Mouse (Mus musculus) heart, embryonic 12.5 days (tissue): Measurements from ENCODE around the gene Pdgfra. TPM values are rescaled to one million over a fixed set of nuclear protein-coding genes. Genes with fewer than 3 reads are reported as not detected.

Experiments
- ATAC-seq: fragments of 200-750 bp; cut with Nextera tagmentation; 2 replicates; pipeline ENCODE4 v1.8.0; 2017; ENCODE audit warnings: moderate TSS enrichment, moderate library complexity; ENCODE audit not compliant: insufficient number of reproducible peaks, low FRiP score
- H3K27ac ChIP-seq: fragments of 300-500 bp; sonication (generic); 2 replicates; pipeline ENCODE4 v1.5.1; 2016; ENCODE audit warnings: mild to moderate bottlenecking, moderate library complexity; ENCODE audit not compliant: poor library complexity, severe bottlenecking
- H3K27me3 ChIP-seq: fragments of 300-500 bp; sonication (generic); replicated peaks from 2 replicates; pipeline ENCODE4 v1.6.1; 2016; ENCODE audit warnings: mild to moderate bottlenecking, moderate library complexity
- H3K36me3 ChIP-seq: fragments of 300-500 bp; sonication (generic); 2 replicates; pipeline ENCODE4 v1.6.1; 2016; ENCODE audit warnings: mild to moderate bottlenecking, moderate library complexity
- H3K4me1 ChIP-seq: fragments of 300-500 bp; sonication (generic); replicated peaks from 2 replicates; pipeline ENCODE4 v1.6.1; 2016; ENCODE audit warnings: mild to moderate bottlenecking
- H3K4me2 ChIP-seq: fragments of 300-500 bp; sonication (generic); 2 replicates; pipeline ENCODE4 v1.6.1; 2016; ENCODE audit warnings: mild to moderate bottlenecking, moderate library complexity
- H3K4me3 ChIP-seq: fragments of 300-500 bp; sonication (generic); 2 replicates; pipeline ENCODE4 v1.5.1; 2016; ENCODE audit warnings: mild to moderate bottlenecking
- H3K9ac ChIP-seq: fragments of 300-500 bp; sonication (generic); 2 replicates; pipeline ENCODE4 v1.6.1; 2016; ENCODE audit warnings: mild to moderate bottlenecking, moderate library complexity
- H3K9me3 ChIP-seq: fragments of 300-500 bp; sonication (generic); replicated peaks from 2 replicates; pipeline ENCODE4 v1.6.1; 2016; ENCODE audit warnings: mild to moderate bottlenecking, moderate library complexity
- WGBS: fragments of 180-500 bp; shearing (Covaris S2); methylation state at CpG from one replicate; pipeline ENCODE4 v1.1.7; 2016; 5-methylcytosine and 5-hydroxymethylcytosine counted together
- polyA plus RNA-seq: library from polyadenylated mRNA; unstranded; fragments of >200 nt; fragmentation: Nextera tagmentation; extraction: Ambion mirVana; gene quantifications from 2 replicates; pipeline ENCODE4 v1.2.1, GENCODE M21; 2016

The Pdgfra gene
- polyA plus RNA-seq, 1 experiment from 2014 or later: 41.3 TPM

DNA sequence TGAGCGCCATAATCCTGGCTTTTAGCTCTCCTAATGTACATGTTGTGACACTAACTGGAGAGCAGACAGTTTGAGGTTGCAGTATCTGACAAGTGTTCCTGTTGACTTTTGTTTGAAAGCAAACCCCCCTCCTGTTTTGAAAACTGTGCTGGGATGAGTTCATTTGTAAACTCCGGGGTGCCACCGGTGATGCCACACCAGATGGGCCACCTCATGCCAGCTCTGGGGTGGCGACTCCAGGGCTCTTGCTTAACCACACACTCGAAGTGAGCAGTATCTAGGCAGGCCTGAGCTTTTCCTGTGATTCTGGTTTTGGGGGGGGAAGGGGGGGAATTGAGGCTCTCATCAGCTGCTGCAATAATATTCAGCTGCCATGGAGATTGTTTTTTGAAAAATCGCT is 31.6 kb downstream of the Pdgfra start:
- 78% methylated on average over 6 of the region's 6 CpGs for WGBS
- Histone ChIP-seq H3K4me2 (no peak overlapping the region), H3K36me3 (peaks cover 53% of the 10 kb centered on the region), H3K9ac (no peak overlapping the region), H3K27me3 (no peaks in the 10 kb centered on the region), H3K4me1 (peaks cover 12% of the 10 kb centered on the region), H3K9me3 (no peaks in the 10 kb centered on the region), H3K4me3 (no peak overlapping the region), H3K27ac (no peak overlapping the region)
- ATAC-seq: no peak

DNA sequence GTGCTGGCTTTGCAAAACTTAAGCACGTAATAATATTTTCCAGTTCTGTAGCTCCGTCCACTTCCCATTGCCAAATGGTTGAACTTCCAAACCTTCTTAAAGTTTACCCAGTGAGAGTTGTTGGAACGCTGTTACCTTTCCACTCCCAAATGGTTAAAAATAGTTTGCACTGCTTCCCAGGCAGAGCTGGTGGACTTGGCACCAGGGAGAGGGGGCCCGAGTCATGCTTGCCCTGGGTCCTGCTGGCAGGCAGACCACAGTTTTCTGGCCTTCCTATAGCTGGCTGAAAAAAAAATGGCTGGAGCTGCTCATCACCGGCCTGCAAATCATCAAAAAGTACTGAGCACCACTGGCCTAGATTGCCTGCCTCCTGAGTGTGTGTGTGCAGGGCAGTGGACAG is 32.0 kb downstream of the Pdgfra start:
- H3K27me3 ChIP-seq: no peaks in the 10 kb centered on the region
- peaks cover 12% of the 10 kb centered on the region for H3K4me1 ChIP-seq
- H3K9me3 ChIP-seq: no peaks in the 10 kb centered on the region
- H3K4me2 ChIP-seq: no peak overlapping the region
- H3K36me3 ChIP-seq: peaks cover 56% of the 10 kb centered on the region
- H3K27ac ChIP-seq: no peak overlapping the region
- no peak overlapping the region for H3K9ac ChIP-seq
- H3K4me3 ChIP-seq: no peak overlapping the region
- ATAC-seq: no peak
- 69% methylated on average over 5 of the region's 5 CpGs for WGBS

DNA sequence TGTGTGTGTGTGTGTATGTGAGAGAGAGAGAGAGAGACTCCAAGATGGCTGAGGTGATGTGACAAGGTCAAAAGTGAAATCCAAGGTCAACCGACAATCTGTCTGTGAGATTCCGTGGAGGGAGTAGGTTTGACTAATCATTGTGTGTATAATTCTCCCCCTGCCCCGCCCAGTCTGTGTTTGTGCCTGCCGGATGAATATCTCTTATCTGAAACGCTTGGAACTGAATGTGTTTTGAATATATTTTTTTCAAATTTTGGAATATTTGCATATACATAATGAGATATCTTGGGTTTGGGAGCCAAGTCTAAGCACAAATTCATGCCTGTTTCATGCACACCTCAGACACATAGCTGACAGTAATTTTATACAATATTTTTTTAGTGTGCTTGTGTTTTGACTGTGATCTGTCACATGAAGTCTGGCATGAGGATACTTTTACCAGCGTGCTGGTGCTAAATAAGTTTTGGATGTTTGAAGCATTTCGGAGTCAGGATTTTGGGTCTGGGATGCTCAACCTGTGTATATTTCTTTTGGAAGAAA is 32.7 kb downstream of the Pdgfra start:
- Histone ChIP-seq H3K36me3 (peaks cover 58% of the 10 kb centered on the region), H3K27ac (no peak overlapping the region), H3K9me3 (no peaks in the 10 kb centered on the region), H3K4me1 (peaks cover 12% of the 10 kb centered on the region), H3K9ac (no peak overlapping the region), H3K4me3 (no peak overlapping the region), H3K27me3 (no peaks in the 10 kb centered on the region), H3K4me2 (no peak overlapping the region)
- WGBS: 73% methylated on average over 7 of the region's 7 CpGs
- ATAC-seq: no peak

DNA sequence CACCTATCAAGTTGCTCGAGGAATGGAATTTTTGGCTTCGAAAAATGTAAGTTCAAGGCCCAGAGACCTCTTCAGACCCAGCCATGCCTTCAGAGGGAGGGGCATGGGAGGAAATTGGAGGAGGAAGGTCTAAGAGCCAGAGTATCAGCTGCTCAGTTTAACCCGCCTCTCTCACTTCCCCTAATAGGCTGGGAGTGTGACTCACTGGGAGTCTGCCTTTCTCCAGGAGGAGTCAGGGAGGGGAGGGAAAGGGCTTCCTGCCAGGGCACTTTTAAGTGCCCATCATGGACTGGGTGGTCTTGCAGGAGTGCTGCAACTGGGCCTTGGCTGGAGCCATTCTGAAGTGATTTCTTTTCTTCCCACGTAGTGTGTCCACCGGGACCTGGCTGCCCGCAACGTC is 33.5 kb downstream of the Pdgfra start:
- ATAC-seq: 0 out of 2 replicates have a peak, but pooled peaks have one; percentile 25
- H3K4me3 ChIP-seq: no peak overlapping the region
- H3K36me3 ChIP-seq: peaks cover 53% of the 10 kb centered on the region
- H3K4me1 ChIP-seq: peaks cover 12% of the 10 kb centered on the region
- H3K9me3 ChIP-seq: no peaks in the 10 kb centered on the region
- H3K4me2 ChIP-seq: no peak overlapping the region
- no peak overlapping the region for H3K27ac ChIP-seq
- no peaks in the 10 kb centered on the region for H3K27me3 ChIP-seq
- WGBS: 68% methylated on average over 7 of the region's 7 CpGs
- H3K9ac ChIP-seq: no peak overlapping the region

DNA sequence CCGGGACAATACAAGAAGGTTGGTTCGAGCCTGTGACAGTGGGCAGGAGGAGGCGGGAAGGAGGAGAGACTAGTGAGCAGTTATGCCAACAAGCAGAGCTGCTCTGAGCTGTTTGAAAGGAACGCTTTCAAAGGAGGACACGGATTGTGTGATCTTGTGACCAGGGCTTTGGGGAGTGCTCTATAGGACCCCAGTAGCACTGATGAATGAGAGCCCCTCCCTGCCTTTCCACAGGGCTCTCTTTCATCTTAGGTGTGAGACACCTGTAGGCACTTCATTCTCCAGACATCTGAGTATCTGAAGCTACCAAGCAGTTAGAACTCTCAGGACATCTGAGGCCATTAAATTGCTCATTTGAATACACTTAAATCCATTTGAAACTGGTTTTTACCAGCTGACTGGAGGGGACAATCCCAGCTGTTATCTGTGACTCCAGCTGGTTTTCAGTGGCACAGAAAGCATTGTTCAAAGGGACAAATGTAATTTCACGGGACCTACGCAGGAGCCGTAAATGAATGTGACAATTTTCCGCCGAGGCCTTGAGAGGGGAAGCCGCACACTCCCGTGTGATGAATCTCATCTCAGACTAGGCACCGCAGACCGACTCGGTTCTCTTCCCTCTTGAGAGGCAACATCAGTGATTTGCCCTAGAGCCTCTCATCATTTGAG is 37.4 kb downstream of the Pdgfra start:
- Histone ChIP-seq H3K27me3 (no peaks in the 10 kb centered on the region), H3K9me3 (no peaks in the 10 kb centered on the region), H3K4me1 (peaks cover 2% of the 10 kb centered on the region), H3K27ac (no peak overlapping the region), H3K4me3 (no peak overlapping the region), H3K36me3 (peaks cover 46% of the 10 kb centered on the region), H3K9ac (no peak overlapping the region), H3K4me2 (no peak overlapping the region)
- no peak for ATAC-seq
- 82% methylated on average over 15 of the region's 15 CpGs for WGBS

GRCm38 (mm10) chr5:75193107-75193506 is 41.0 kb downstream of the Pdgfra start:
- no peak for ATAC-seq
- H3K4me3 ChIP-seq: no peak overlapping the region
- H3K4me1 ChIP-seq: no peaks in the 10 kb centered on the region
- H3K27ac ChIP-seq: no peak overlapping the region
- H3K36me3 ChIP-seq: peaks cover 41% of the 10 kb centered on the region
- 83% methylated on average over 5 of the region's 5 CpGs for WGBS
- H3K9me3 ChIP-seq: no peaks in the 10 kb centered on the region
- H3K27me3 ChIP-seq: no peaks in the 10 kb centered on the region
- H3K4me2 ChIP-seq: no peak overlapping the region
- H3K9ac ChIP-seq: no peak overlapping the region

DNA sequence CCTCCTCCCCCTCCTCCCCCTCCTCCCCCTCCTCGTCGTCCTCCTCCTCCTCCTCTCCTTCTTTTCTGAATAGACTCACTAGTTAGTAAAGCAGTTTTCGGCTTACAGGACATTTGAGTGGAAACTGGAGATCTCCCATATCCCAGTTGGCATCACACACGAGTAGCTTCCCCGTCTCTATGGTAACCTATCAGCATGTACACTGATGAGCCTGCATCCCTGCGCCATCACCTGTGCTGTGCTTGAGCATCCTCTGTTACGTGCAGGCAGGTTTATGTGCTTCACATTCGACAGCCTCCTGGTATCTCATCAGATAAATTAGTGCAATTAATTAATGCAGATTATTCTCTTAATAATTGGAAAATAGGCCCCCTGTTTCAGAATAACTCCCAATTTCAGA is 46.3 kb downstream of the Pdgfra start:
- 75% methylated on average over 8 of the region's 8 CpGs for WGBS
- Histone ChIP-seq H3K4me3 (no peak overlapping the region), H3K9me3 (no peaks in the 10 kb centered on the region), H3K27me3 (no peaks in the 10 kb centered on the region), H3K27ac (no peak overlapping the region), H3K9ac (no peak overlapping the region), H3K4me1 (no peaks in the 10 kb centered on the region), H3K36me3 (peaks cover 21% of the 10 kb centered on the region), H3K4me2 (no peak overlapping the region)
- no peak for ATAC-seq

DNA sequence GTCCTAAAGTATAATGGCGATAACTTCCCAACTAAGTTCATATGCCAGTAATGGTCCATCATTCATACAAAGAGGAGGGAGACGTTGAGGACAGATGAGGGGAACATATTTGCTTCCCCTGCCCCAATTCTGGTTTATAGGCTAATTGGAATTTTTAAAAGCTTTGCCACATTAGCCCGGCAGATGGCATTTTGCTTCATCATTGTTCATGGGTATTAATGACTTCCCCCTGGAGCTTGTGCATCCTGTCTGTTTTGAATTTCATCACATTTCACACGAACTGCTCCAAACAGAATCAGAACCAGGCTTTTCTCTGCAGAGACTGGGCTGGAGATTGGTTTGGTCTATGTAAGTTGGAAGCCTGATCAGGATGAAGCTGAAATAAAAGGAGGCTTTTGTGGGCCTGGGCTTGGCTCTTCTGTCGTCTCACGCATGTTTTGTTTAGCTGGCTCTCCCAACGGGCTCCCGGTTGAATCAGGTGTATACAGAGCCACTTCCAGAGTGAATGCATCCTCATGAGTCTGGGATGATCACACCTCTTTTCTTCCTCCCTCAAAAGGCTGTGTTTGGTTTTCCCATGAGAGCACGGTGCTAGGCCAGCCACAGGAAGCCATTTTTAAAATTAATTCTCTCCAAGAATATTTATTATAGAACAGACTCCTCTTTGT is 47.7 kb downstream of the Pdgfra start:
- H3K4me2 ChIP-seq: no peak overlapping the region
- no peak overlapping the region for H3K4me3 ChIP-seq
- H3K36me3 ChIP-seq: peaks cover 14% of the 10 kb centered on the region
- H3K27me3 ChIP-seq: no peaks in the 10 kb centered on the region
- no peaks in the 10 kb centered on the region for H3K4me1 ChIP-seq
- H3K9ac ChIP-seq: no peak overlapping the region
- ATAC-seq: no peak
- no peaks in the 10 kb centered on the region for H3K9me3 ChIP-seq
- H3K27ac ChIP-seq: no peak overlapping the region
- WGBS: 78% methylated on average over 9 of the region's 9 CpGs

DNA sequence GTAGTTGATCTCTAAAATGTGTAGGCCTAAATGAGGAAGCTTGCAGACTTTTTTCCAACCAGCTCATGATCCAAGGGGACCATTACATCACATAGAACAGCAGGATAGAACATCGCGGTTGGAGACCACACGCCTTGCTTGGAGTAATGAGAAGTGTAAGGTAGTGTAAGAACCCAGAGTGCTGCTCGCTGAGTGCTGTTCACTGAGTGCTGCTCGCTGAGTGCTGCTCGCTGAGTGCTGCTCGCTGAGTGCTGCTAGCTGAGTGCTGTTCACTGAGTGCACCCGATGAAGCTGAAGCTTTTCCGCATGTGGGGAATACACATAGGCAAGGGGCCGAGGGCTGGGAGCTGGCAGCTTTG is 48.3 kb downstream of the Pdgfra start:
- H3K27ac ChIP-seq: no peak overlapping the region
- no peak overlapping the region for H3K4me3 ChIP-seq
- WGBS: 85% methylated on average over 10 of the region's 10 CpGs
- H3K4me2 ChIP-seq: no peak overlapping the region
- no peaks in the 10 kb centered on the region for H3K9me3 ChIP-seq
- no peak for ATAC-seq
- no peak overlapping the region for H3K9ac ChIP-seq
- H3K36me3 ChIP-seq: peaks cover 8% of the 10 kb centered on the region
- H3K27me3 ChIP-seq: no peaks in the 10 kb centered on the region
- no peaks in the 10 kb centered on the region for H3K4me1 ChIP-seq

DNA sequence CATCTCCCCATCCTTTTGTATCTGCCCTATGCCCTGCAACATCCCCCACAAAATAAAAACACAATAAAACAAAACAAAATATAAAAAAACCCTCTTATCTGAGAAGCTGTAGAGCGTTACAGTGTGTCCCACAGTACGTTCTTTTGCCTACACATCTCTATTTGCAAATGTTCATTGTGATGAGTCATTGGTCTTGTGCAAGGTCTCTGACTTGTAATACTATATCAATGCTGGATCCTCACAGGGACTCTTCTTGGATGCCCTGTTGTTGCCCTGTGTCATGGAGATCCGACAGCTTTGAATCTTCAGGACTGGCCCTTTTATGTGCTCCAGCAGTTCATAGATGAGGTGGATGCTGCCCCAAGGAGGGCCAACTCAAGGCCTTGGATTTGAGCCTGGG is 55.8 kb downstream of the Pdgfra start:
- no peak for ATAC-seq
- no peaks in the 10 kb centered on the region for H3K36me3 ChIP-seq
- H3K9me3 ChIP-seq: no peaks in the 10 kb centered on the region; the same call in 1 of the 2 replicates
- H3K4me3 ChIP-seq: no peak overlapping the region
- H3K27me3 ChIP-seq: no peaks in the 10 kb centered on the region
- H3K9ac ChIP-seq: no peak overlapping the region
- H3K4me1 ChIP-seq: no peaks in the 10 kb centered on the region
- H3K4me2 ChIP-seq: no peak overlapping the region
- H3K27ac ChIP-seq: no peak overlapping the region
- WGBS: 75% methylated on average over 3 of the region's 3 CpGs

DNA sequence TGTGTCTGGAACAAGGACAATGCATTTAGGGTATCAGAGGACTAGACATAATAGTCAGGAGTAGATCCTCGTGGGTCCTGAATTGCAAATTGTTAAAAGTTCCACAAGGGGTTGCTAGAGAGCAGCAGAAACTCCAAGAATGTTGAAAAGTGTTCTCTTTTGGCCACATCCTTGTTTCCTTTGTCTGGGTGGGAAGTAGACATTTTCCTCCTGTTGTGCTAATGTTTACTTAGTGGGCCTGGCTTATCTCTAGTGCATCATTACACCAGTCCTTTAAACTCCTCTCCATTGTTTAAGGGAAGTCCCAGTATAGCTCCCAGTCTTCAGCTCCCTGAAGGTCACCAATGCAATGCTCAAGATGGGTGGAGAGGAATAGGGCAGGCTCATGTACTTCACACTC is 57.9 kb downstream of the Pdgfra start:
- Histone ChIP-seq H3K4me1 (no peaks in the 10 kb centered on the region), H3K27ac (no peak overlapping the region), H3K9ac (no peak overlapping the region), H3K9me3 (no peaks in the 10 kb centered on the region; the same call in 1 of the 2 replicates), H3K4me3 (no peak overlapping the region), H3K4me2 (no peak overlapping the region), H3K36me3 (no peaks in the 10 kb centered on the region), H3K27me3 (0 out of 2 replicates have a peak, but pooled peaks cover 4% of the 10 kb centered on the region)
- ATAC-seq: no peak
- 10% methylated on average over 1 of the region's 1 CpGs for WGBS
